Mouse (Mus musculus) midbrain, embryonic 14.5 days (tissue): Measurements from ENCODE around the gene Gnl1. TPM values are rescaled to one million over a fixed set of nuclear protein-coding genes. Genes with fewer than 3 reads are reported as not detected.
"Not testable (repeated sequence)": the region's sequence is repeated elsewhere in the genome, so short reads cannot be mapped to it uniquely, and the experiment has no call there.

Experiments
- ATAC-seq: fragments of 200-750 bp; cut with Nextera tagmentation; 2 replicates; pipeline ENCODE4 v1.8.0; 2017; ENCODE audit warnings: moderate number of reproducible peaks, moderate library complexity; ENCODE audit not compliant: low FRiP score, low TSS enrichment
- DNase-seq: peaks from one replicate; pipeline ENCODE4 v3.0.0-alpha.2; 2015
- H3K27ac ChIP-seq: fragments of 300-500 bp; sonication (generic); replicated peaks from 2 replicates; pipeline ENCODE4 v1.5.1; 2014; ENCODE audit warnings: mild to moderate bottlenecking, low read depth, low read length, moderate library complexity
- H3K27me3 ChIP-seq: fragments of 300-500 bp; sonication (generic); 2 replicates; pipeline ENCODE4 v1.6.1; 2014; ENCODE audit warnings: low read length, control low read depth, mixed read lengths; ENCODE audit not compliant: control insufficient read depth, insufficient read depth
- H3K36me3 ChIP-seq: fragments of 300-500 bp; sonication (generic); 2 replicates; pipeline ENCODE4 v1.6.1; 2014; ENCODE audit warnings: low read length, control low read depth; ENCODE audit not compliant: control insufficient read depth, insufficient read depth
- H3K4me1 ChIP-seq: fragments of 300-500 bp; sonication (generic); 2 replicates; pipeline ENCODE4 v1.6.1; 2014; ENCODE audit warnings: mild to moderate bottlenecking, antibody characterized with exemption, low read length, control low read depth; ENCODE audit not compliant: control insufficient read depth, insufficient read depth
- H3K4me2 ChIP-seq: fragments of 300-500 bp; sonication (generic); 2 replicates; pipeline ENCODE4 v1.6.1; 2014; ENCODE audit warnings: mild to moderate bottlenecking, low read length, moderate library complexity
- H3K4me3 ChIP-seq: fragments of 300-500 bp; sonication (generic); replicated peaks from 2 replicates; pipeline ENCODE4 v1.5.1; 2014; ENCODE audit warnings: low read depth, low read length
- H3K9ac ChIP-seq: fragments of 300-500 bp; sonication (generic); replicated peaks from 2 replicates; pipeline ENCODE4 v1.6.1; 2014; ENCODE audit warnings: mild to moderate bottlenecking, low read length, moderate library complexity
- H3K9me3 ChIP-seq: fragments of 300-500 bp; sonication (generic); 2 replicates; pipeline ENCODE4 v1.6.1; 2016; ENCODE audit warnings: low read length, control low read depth, mixed read lengths; ENCODE audit not compliant: control insufficient read depth
- WGBS: fragments of 180-500 bp; shearing (Covaris S2); extraction: QIAGEN DNeasy Blood & Tissue Kit; methylation state at CpG from one replicate; pipeline ENCODE4 v1.1.7; 2014; 5-methylcytosine and 5-hydroxymethylcytosine counted together
- polyA plus RNA-seq: library from polyadenylated mRNA; unstranded; fragments of >200 nt; fragmentation: Nextera tagmentation; extraction: Ambion mirVana; gene quantifications from 2 replicates; pipeline ENCODE4 v1.2.1, GENCODE M21; 2014

The Gnl1 gene
- polyA plus RNA-seq, 1 experiment from 2014 or later = 42.4 TPM

DNA sequence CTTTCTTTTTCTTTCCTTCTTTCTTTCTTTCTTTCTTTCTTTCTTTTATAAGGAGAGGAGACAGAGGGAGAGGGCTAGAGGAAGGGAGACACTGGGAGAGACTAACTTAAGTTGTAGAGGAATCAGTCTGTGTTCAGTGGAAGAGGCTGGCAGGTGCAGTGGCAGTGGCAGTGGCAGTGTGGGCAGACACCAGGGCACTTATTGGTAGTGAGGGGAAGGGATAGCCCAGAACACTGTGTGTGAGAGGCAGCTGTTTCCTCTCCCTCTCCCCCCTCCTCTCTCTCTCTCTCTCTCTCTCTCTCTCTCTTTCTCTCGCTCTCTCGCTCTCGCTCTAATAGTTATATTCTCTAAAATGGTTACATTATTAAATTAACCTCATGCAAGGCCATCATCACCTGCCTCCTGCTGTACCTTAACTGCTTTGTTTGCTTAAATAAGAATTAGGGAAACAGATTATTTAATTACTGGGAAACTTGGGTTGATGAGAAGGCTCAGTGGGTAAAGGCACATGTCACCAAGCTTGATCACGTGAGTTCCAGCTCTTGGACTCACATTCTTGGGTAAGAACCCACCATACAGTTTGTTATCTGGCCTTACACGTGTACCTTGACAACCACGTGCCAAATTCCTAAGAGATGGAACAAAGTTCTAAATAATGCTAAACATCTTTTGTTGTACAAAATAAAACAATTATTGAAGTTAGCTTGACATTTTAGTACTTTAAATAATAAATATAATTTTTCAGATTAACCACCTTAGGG, 19.1 kb downstream of the Gnl1 start:
- no peaks in the 10 kb centered on the region for H3K9me3 ChIP-seq
- WGBS = 91% methylated on average over 6 of the region's 6 CpGs
- no peak overlapping the region for H3K4me2 ChIP-seq
- peaks cover 4% of the 10 kb centered on the region; the same call in 1 of the 2 replicates for H3K4me1 ChIP-seq
- no peak overlapping the region for H3K9ac ChIP-seq
- H3K27me3 ChIP-seq = no peaks in the 10 kb centered on the region
- DNase-seq (no peak), ATAC-seq (no peak)
- H3K4me3 ChIP-seq = no peak overlapping the region
- no peaks in the 10 kb centered on the region for H3K36me3 ChIP-seq
- H3K27ac ChIP-seq = no peak overlapping the region

DNA sequence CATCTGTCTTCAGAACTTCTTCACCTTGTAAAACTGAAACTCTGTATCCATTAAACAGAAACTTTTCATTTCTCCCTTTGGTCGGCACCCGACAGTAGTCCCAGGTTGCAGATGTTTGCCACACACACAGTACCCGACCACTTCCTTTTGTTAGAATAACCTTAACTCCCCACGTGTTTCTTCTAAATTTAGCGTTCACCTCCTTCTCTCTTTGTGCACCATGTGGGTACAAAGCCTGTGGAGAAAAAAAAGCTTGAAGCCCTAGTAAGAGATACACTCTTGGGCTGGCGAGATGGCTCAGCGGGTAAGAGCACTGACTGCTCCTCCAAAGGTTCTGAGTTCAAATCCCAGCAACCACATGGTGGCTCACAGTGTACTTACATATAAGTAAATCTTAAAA, 19.7 kb downstream of the Gnl1 start:
- no peak overlapping the region for H3K9ac ChIP-seq
- DNase-seq = no peak
- H3K4me2 ChIP-seq = no peak overlapping the region
- H3K36me3 ChIP-seq = no peaks in the 10 kb centered on the region
- H3K27me3 ChIP-seq = no peaks in the 10 kb centered on the region
- WGBS = 94% methylated on average over 7 of the region's 7 CpGs
- no peaks in the 10 kb centered on the region for H3K9me3 ChIP-seq
- ATAC-seq = no peak
- H3K4me1 ChIP-seq = peaks cover 4% of the 10 kb centered on the region; the same call in 1 of the 2 replicates
- H3K4me3 ChIP-seq = no peak overlapping the region
- H3K27ac ChIP-seq = no peak overlapping the region

DNA sequence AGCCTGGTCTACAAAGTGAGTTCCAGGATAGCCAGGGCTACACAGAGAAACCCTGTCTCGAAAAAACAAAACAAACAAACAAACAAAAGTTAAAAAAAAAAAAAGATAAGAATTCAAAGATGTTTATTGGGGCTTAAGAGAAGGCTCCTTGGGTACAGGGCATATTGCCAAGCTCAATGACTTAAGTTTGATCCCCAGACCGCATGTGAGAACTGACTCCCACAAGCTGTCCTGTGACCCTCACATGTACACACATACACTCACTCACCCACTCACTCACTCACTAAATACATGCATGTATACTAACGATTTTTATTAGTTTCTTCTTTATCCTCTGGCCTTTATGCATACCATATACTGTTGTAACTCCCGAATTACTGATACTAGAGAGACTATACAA, 20.7 kb downstream of the Gnl1 start:
- no peak overlapping the region for H3K9ac ChIP-seq
- no peak overlapping the region for H3K27ac ChIP-seq
- no peaks in the 10 kb centered on the region for H3K36me3 ChIP-seq
- no peaks in the 10 kb centered on the region for H3K9me3 ChIP-seq
- H3K4me2 ChIP-seq = no peak overlapping the region
- no peak overlapping the region for H3K4me3 ChIP-seq
- peaks cover 4% of the 10 kb centered on the region; the same call in 1 of the 2 replicates for H3K4me1 ChIP-seq
- DNase-seq (no peak), ATAC-seq (no peak)
- 91% methylated on average over 4 of the region's 4 CpGs for WGBS
- H3K27me3 ChIP-seq = no peaks in the 10 kb centered on the region

DNA sequence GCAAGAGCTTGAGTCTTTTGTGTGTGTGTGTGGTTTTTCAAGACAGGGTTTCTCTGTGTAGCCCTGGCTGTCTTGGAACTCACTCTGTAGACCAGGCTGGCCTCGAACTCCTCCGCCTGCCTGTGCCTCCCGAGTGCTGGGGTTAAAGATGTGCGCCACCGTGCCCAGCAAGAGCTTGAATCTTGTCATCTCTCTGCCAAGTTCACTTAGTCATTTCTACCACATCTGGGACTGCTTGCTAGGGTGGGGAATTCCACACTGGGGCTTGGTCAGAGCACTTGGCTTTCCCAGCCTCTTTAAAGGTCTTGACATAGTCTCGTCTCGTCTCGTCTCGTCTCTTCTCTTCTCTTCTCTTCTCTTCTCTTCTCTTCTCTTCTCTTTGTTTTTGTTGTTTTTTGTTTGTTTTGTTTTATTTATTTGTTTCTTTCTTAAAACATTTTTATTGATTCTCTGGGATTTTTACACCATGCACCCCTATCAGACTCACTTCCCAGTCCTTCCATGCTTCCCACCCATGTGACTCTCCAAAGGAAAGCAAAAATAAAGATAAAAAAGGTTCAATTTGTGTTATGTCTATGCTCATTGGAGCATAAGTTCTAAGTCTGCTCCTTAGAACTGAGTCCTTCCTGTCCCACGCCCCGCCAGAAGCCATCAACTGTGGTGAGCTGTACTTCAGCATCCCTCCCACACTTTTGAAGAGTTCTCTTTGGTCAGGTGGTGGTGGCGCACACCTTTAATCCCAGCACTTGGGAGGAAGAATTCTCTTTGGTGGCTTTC, 21.7 kb downstream of the Gnl1 start:
- no peak for ATAC-seq
- no peak overlapping the region for H3K27ac ChIP-seq
- H3K4me2 ChIP-seq = no peak overlapping the region
- H3K4me3 ChIP-seq = no peak overlapping the region
- H3K4me1 ChIP-seq = no peaks in the 10 kb centered on the region
- H3K27me3 ChIP-seq = no peaks in the 10 kb centered on the region
- no peak overlapping the region for H3K9ac ChIP-seq
- no peaks in the 10 kb centered on the region for H3K9me3 ChIP-seq
- DNase-seq = no peak
- 96% methylated on average over 12 of the region's 12 CpGs for WGBS
- H3K36me3 ChIP-seq = no peaks in the 10 kb centered on the region

DNA sequence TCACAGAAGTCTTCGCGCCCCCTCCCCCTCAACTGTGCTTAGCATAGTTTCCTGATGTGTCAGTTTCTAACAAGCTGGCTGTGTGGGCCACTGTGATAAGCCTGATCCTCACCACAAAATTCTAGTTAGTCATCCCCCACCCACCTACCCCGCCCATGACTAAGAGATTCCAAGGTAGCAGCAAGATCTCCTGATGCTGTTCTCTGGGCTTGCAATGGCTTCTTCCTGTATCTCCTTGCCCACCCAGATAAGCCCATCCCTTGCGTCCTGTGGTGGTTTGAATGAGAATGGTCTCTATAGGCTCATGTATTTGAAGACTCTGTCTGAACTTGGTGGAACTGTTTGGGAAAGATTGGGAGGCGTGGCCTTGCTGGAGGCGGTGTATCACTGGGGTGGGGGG, 22.3 kb downstream of the Gnl1 start:
- Histone ChIP-seq H3K9ac (no peak overlapping the region), H3K4me2 (no peak overlapping the region), H3K27ac (no peak overlapping the region), H3K27me3 (no peaks in the 10 kb centered on the region), H3K9me3 (no peaks in the 10 kb centered on the region), H3K36me3 (no peaks in the 10 kb centered on the region), H3K4me3 (no peak overlapping the region), H3K4me1 (no peaks in the 10 kb centered on the region)
- DNase-seq (no peak), ATAC-seq (no peak)
- 98% methylated on average over 6 of the region's 6 CpGs for WGBS

DNA sequence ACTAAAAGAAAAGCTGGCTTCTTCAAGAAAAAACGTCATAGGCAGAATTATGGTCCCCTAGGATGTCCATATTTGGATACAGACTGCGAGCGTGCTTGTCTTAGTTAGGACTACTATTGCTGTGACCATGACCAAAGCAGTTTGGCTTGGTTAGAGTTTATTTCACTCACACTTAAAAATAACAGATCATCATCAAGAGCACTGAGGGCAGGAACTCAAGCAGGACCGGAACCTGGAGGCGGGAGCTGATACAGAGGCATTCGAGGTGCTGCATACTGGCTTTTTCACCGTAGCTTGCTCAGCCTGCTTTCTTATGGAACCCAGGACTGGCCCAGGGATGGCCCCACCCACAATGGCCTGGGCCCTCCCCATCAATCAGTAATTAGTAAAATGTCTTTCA, 23.7 kb downstream of the Gnl1 start:
- DNase-seq (no peak), ATAC-seq (no peak)
- WGBS = 97% methylated on average over 7 of the region's 7 CpGs

DNA sequence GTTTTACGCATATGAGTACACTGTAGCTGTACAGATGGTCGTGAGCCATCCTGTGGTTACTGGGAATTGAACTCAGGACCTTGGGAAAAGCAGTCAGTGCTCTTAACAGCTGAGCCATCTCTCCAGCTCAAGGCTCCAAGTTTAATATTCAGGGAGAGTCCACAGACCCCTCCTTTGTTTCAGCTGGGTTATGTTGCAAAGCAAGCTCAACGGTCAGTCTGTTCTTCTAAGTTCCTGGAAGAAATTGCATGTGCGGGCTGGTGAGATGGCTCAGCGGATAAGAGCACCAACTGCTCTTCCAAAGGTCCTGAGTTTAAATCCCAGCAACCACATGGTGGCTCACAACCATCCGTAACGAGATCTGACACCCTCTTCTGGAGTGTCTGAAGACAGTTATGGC, 24.8 kb downstream of the Gnl1 start:
- H3K27me3 ChIP-seq, H3K4me3 ChIP-seq, H3K4me2 ChIP-seq, H3K4me1 ChIP-seq, H3K9me3 ChIP-seq, DNase-seq, H3K36me3 ChIP-seq, H3K9ac ChIP-seq, H3K27ac ChIP-seq, ATAC-seq: not testable (repeated sequence)
- 94% methylated on average over 7 of the region's 7 CpGs for WGBS

More for the DNA sequence above, 23.7 kb downstream of the Gnl1 start:
- Histone ChIP-seq H3K4me2 (no peak overlapping the region), H3K9ac (no peak overlapping the region), H3K4me1 (no peaks in the 10 kb centered on the region), H3K36me3 (no peaks in the 10 kb centered on the region), H3K9me3 (no peaks in the 10 kb centered on the region), H3K4me3 (no peak overlapping the region), H3K27me3 (no peaks in the 10 kb centered on the region), H3K27ac (no peak overlapping the region)

DNA sequence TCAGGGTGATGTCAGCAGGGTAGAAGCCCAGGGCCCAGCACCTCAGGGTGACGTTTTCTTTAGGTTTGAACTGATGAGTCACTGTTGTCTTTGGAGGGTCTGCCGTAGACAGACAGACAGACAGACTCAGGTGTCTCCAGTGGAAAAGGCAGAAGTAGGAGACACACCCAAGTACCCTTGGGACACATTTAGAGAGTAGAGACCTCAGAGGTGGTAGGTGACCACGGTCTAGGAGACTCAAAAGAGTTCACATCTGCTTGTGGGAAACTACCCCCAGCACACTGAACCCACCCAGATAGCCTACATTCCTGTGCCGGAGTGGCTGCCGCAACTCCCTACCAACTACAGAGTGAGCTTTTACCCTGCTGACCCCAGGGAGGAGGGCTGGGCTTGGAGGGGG, 35.3 kb downstream of the Gnl1 start:
- H3K9me3 ChIP-seq = no peaks in the 10 kb centered on the region
- no peaks in the 10 kb centered on the region for H3K4me1 ChIP-seq
- H3K9ac ChIP-seq = no peak overlapping the region
- peaks cover 15% of the 10 kb centered on the region for H3K36me3 ChIP-seq
- no peak overlapping the region for H3K4me2 ChIP-seq
- H3K27ac ChIP-seq = no peak overlapping the region
- WGBS = 98% methylated on average over 5 of the region's 5 CpGs
- H3K27me3 ChIP-seq = no peaks in the 10 kb centered on the region
- DNase-seq (no peak), ATAC-seq (no peak)
- H3K4me3 ChIP-seq = no peak overlapping the region

DNA sequence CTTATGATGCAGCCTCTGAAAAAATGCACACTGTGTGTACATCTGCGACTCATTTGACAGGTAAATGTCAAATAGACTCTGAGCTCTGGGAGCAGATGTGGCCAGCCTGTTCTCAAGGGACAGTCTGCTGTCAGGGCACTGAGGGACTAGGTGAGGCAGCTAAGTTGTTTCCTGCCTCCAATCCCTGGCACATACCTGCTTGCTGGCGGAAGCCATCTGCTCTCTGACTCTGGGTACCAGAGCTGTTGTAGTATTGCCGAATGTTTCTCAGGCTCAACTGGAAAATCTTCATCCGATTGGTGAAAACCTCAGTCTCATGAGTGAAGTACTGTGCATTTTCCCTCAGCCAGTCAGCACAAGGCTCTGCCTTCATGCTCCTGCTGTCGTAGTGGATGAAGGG, 37.4 kb downstream of the Gnl1 start:
- Histone ChIP-seq H3K36me3 (peaks cover 15% of the 10 kb centered on the region), H3K27ac (no peak overlapping the region), H3K4me3 (no peak overlapping the region), H3K4me1 (no peaks in the 10 kb centered on the region), H3K27me3 (no peaks in the 10 kb centered on the region), H3K9me3 (no peaks in the 10 kb centered on the region), H3K9ac (no peak overlapping the region), H3K4me2 (no peak overlapping the region)
- 91% methylated on average over 5 of the region's 5 CpGs for WGBS
- ATAC-seq = no peak
- no peak for DNase-seq
